Mouse (Mus musculus): ENCODE measurements around the gene Ado. TPM values are rescaled to one million over a fixed set of nuclear protein-coding genes. Genes with fewer than 3 reads are reported as not detected.

Gene Ado
- polyA plus RNA-seq (2015; fragmentation: Nextera tagmentation; extraction: Ambion mirVana) = 25.6 and 30.0 TPM in 2 replicates

DNA sequence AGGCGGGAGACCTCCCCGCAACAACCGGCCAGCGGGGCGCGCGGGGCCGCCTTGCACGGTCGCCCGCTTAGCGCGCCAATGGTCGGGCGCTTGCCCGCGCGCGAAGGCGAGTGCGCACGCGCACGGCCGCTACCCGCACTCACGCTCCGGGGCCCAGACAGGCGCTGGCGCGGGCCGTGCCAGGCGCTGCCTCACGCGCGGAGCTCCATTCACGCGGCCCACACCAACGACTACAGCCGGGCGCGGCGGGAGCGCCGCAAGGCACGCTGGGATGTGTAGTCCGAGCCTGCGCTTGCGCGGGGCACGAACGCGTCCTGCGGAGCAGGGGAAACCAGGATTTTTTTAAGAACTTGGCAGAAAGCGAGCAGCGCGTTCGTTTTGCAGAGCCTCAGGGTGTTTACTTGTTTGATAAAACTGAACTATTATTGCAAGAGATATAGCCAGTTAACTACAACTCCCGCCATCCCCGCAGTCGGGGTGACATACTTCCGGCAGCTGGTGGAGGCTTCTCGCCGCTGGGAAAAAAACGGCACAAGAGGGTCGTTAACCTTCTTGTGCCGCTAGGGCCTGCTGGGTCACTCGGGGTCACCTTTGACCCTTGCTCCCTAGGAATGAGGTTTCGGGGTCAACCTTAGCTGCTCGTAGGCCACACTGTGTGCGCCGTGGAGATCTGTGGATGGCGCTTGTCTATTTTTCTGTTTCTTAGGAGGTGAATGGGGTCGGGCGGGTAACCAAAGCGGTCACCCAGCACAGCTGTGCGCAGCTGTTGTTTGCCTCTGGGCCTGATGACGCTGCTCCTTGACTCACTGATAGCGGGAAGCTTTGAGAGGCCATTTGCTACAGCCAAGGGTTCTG is at the start of gene Ado:
TSS of gene Ado (minus strand) at position 79 of the 855 bp plus-strand sequence.

DNA sequence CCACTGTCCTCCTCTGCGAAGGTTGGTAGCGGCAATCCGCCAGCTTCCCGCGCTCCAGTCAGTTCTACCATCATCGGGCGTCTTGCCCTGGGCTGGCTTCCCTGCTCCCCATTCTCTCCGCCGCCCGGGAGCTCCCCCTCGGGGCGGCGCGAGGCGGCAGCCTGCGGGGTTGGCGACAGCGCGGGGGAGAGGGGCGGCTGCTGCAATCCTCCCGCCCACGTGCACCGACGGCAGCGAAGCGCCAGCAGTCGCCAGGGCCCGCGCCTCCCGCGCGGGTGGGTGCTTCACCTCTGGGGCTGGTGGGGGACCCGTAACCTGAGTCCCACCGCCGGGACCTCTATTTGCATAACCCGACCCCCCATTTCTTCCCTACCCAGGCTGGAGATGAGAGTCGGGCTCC is 13.5 kb downstream of the Ado start, which contains the start of gene Egr2:
TSS of gene Egr2 (plus strand) at position 220 of the 400 bp plus-strand sequence.

Other genes with a start within 250 kb of the Ado start
- gene Egr2, start 13.5 kb downstream of the Ado start, polyA plus RNA-seq (2015; fragmentation: Nextera tagmentation; extraction: Ambion mirVana) = 1.8 and 3.1 TPM in 2 replicates